Mouse (Mus musculus) heart, adult 2 months (tissue): ENCODE data around the gene Zp1. TPM values are rescaled to one million over a fixed set of nuclear protein-coding genes. Genes with fewer than 3 reads are reported as not detected.
A peak's percentile ranks its signal among the peaks of the same experiment; 100 is the strongest.

Experiments
- DNase-seq, 2 experiments: peaks; one replicate each; pipeline ENCODE4 v3.0.0; 2021
- H3K27ac ChIP-seq: fragments of 200-600 bp; 2 replicates; pipeline ENCODE4 v1.8.1; 2022
- H3K27me3 ChIP-seq: fragments of 200-500 bp; 2 replicates; pipeline ENCODE4 v1.6.1; 2012; ENCODE audit warnings: mild to moderate bottlenecking, low read length, inconsistent platforms, mixed read lengths; ENCODE audit not compliant: control insufficient read depth, insufficient read depth
- H3K36me3 ChIP-seq: fragments of 200-500 bp; 2 replicates; pipeline ENCODE4 v1.6.1; 2012; ENCODE audit warnings: low read length, inconsistent platforms; ENCODE audit not compliant: control insufficient read depth, insufficient read depth
- H3K4me1 ChIP-seq: fragments of 200-500 bp; 2 replicates; pipeline ENCODE4 v1.6.1; 2011; ENCODE audit warnings: low read length; ENCODE audit not compliant: control insufficient read depth, insufficient read depth
- H3K4me3 ChIP-seq: fragments of 200-600 bp; 2 replicates; pipeline ENCODE4 v1.8.1; 2022
- H3K79me2 ChIP-seq: fragments of 200-500 bp; replicated peaks from 2 replicates; pipeline ENCODE4 v1.6.1; 2012; ENCODE audit warnings: mild to moderate bottlenecking, inconsistent platforms, low read length, moderate library complexity, mixed read lengths; ENCODE audit not compliant: control insufficient read depth, insufficient read depth
- H3K9ac ChIP-seq: fragments of 200-500 bp; 2 replicates; pipeline ENCODE4 v1.6.1; 2012; ENCODE audit warnings: low read depth, mild to moderate bottlenecking, control low read depth, inconsistent platforms, low read length, mixed read lengths
- CTCF ChIP-seq: fragments of 200-600 bp; IDR thresholded peaks from 2 replicates; pipeline ENCODE4 v1.8.1; 2022; ENCODE audit warnings: antibody characterized with exemption, mild to moderate bottlenecking, moderate library complexity
- EP300 ChIP-seq: fragments of 200-500 bp; IDR thresholded peaks from 2 replicates; pipeline ENCODE4 v1.6.1; 2011; ENCODE audit warnings: low read depth, low read length, control low read depth; ENCODE audit not compliant: insufficient read depth
- POLR2A ChIP-seq: fragments of 200-500 bp; IDR thresholded peaks from 2 replicates; pipeline ENCODE4 v1.6.1; 2011; ENCODE audit warnings: mild to moderate bottlenecking, low read depth, low read length, control low read depth; ENCODE audit not compliant: insufficient read depth
- WGBS: fragments of 180-500 bp; shearing (Covaris S2); methylation state at CpG from one replicate; pipeline ENCODE4 v1.1.7; 2018; 5-methylcytosine and 5-hydroxymethylcytosine counted together
- intact Hi-C: fragments of 180-260 bp; cut with DNase I; formaldehyde crosslinking; loops from one replicate; pipeline ENCODE4 v1.15.1; 2025
- polyA plus RNA-seq: library from polyadenylated mRNA; depleted of rRNA; stranded (reverse); fragments of >200 nt; gene quantifications from 2 replicates; pipeline ENCODE4 v1.2.3, GENCODE M21; 2012
- total RNA-seq, 2 experiments: library from RNA; stranded (reverse); gene quantifications; 2 replicates each; pipeline ENCODE4 v1.2.3; 2021

The Zp1 gene
- total and polyA plus RNA-seq, 3 experiments = not detected

GRCm38 (mm10) chr19:10907891-10908290, 12.5 kb downstream of the Zp1 start:
- peaks cover 11% of the 10 kb centered on the region; the same call in 1 of the 2 replicates for H3K36me3 ChIP-seq
- intact Hi-C loops = loop anchor here (2.0 kb wide), 1 partner anchor 51 kb away; no protein-coding TSS in a partner anchor
- TF ChIP-seq EP300 = peak; percentile 63; the same call in 1 of the 2 replicates
- TF ChIP-seq CTCF = peak; percentile 85
- no peak for TF ChIP-seq POLR2A
- WGBS = 40% methylated on average over 3 of the region's 3 CpGs
- H3K4me1 ChIP-seq = peaks cover 10% of the 10 kb centered on the region
- no peaks in the 10 kb centered on the region for H3K79me2 ChIP-seq
- no peak overlapping the region for H3K4me3 ChIP-seq
- peak; percentile 37 to 51 for DNase-seq
- no peak overlapping the region for H3K9ac ChIP-seq
- no peaks in the 10 kb centered on the region for H3K27me3 ChIP-seq
- no peak overlapping the region for H3K27ac ChIP-seq

DNA sequence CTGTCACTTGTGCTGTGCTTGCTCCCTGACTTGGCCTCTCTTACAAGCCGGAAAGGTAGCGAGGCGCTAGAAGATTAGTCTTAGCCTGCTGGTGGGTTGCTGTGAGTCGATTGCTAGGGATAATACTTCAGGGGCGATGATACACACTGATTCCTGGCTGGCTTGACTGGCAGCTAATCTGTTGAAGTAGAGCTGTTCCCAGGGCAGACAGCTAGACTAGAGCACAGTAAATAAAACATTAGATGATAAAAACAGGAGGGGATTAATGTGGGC, 14.8 kb downstream of the Zp1 start:
- peak overlapping the region; percentile 77 for H3K27ac ChIP-seq
- H3K79me2 ChIP-seq = no peaks in the 10 kb centered on the region
- H3K4me3 ChIP-seq = no peak overlapping the region
- intact Hi-C loops = no loop called here
- TF ChIP-seq POLR2A = no peak
- H3K4me1 ChIP-seq = peaks cover 10% of the 10 kb centered on the region
- 35% methylated on average over 5 of the region's 5 CpGs for WGBS
- H3K9ac ChIP-seq = no peak overlapping the region
- no peaks in the 10 kb centered on the region for H3K27me3 ChIP-seq
- no peak for DNase-seq
- peaks cover 18% of the 10 kb centered on the region for H3K36me3 ChIP-seq

- H3K27ac ChIP-seq = peak overlapping the region; percentile 77
- peaks cover 18% of the 10 kb centered on the region for H3K36me3 ChIP-seq
- intact Hi-C loops = no loop called here
- peaks cover 10% of the 10 kb centered on the region for H3K4me1 ChIP-seq
- peak; percentile 73 to 83 for DNase-seq
- TF ChIP-seq EP300 (no peak), POLR2A (0 out of 2 replicates have a peak, but pooled peaks have one; percentile 9), CTCF (peak; percentile 20; the same call in 1 of the 2 replicates)
- H3K4me3 ChIP-seq = no peak overlapping the region
- 14% methylated on average over 7 of the region's 7 CpGs for WGBS
- H3K79me2 ChIP-seq = no peaks in the 10 kb centered on the region
- no peaks in the 10 kb centered on the region for H3K27me3 ChIP-seq
- H3K9ac ChIP-seq = no peak overlapping the region
These were observed 15.3 kb downstream of the Zp1 start for GRCm38 (mm10) chr19:10904927-10905727.

DNA sequence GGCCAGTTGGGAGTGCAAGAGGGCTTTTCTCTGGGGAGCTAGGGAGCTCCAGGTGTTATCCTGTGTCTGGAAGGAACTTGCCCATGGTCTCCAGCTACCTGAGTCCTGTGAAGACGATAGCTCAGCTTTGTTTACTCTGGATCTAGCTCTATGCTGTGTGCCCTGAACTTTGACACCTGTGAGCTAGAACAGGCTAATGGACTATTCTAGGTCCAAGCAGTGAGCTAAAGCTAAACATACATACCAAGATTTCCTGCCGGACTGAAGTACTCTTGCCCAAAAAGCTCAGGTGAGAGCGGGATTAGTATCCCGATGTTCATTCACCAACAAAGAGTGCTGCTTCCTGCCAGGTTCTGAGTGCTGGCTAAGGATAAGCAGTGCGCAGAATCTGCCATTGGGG, 15.9 kb downstream of the Zp1 start:
- Histone ChIP-seq H3K4me3 (no peak overlapping the region), H3K79me2 (no peaks in the 10 kb centered on the region), H3K9ac (no peak overlapping the region), H3K4me1 (peaks cover 8% of the 10 kb centered on the region), H3K36me3 (peaks cover 24% of the 10 kb centered on the region), H3K27me3 (no peaks in the 10 kb centered on the region), H3K27ac (peak overlapping the region; percentile 36)
- WGBS = 66% methylated on average over 5 of the region's 5 CpGs
- TF ChIP-seq CTCF = no peak
- no peak for TF ChIP-seq EP300
- no peak for TF ChIP-seq POLR2A
- DNase-seq = no peak
- intact Hi-C loops = no loop called here

- Histone ChIP-seq H3K79me2 (no peaks in the 10 kb centered on the region), H3K4me1 (peaks cover 7% of the 10 kb centered on the region), H3K4me3 (no peak overlapping the region), H3K9ac (no peak overlapping the region), H3K27ac (no peak overlapping the region), H3K36me3 (peaks cover 34% of the 10 kb centered on the region), H3K27me3 (no peaks in the 10 kb centered on the region)
- no peak for DNase-seq
- no peak for TF ChIP-seq EP300
- TF ChIP-seq CTCF = no peak
- no peak for TF ChIP-seq POLR2A
- intact Hi-C loops = no loop called here
- WGBS = 84% methylated on average over 5 of the region's 5 CpGs
These were observed 19.4 kb downstream of the Zp1 start for GRCm38 (mm10) chr19:10901046-10901445.

- peak; percentile 61 to 77 for DNase-seq
- Histone ChIP-seq H3K27me3 (no peaks in the 10 kb centered on the region), H3K36me3 (peaks cover 31% of the 10 kb centered on the region), H3K4me3 (no peak overlapping the region), H3K27ac (no peak overlapping the region; the same call in 1 of the 2 replicates), H3K9ac (no peak overlapping the region), H3K79me2 (no peaks in the 10 kb centered on the region), H3K4me1 (peaks cover 5% of the 10 kb centered on the region)
- WGBS = 31% methylated on average over 6 of the region's 6 CpGs
- intact Hi-C loops = no loop called here
- TF ChIP-seq EP300 (peak; percentile 72; the same call in 1 of the 2 replicates), POLR2A (no peak), CTCF (peak; percentile 26; the same call in 1 of the 2 replicates)
These were observed 20.1 kb downstream of the Zp1 start for GRCm38 (mm10) chr19:10900315-10900714.
